Mouse (Mus musculus) bone marrow, adult 2 months (tissue): ENCODE measurements around the gene Zbtb37.

Source experiments
- CTCF ChIP-seq: fragments of 200-500 bp; IDR thresholded peaks from 2 replicates; pipeline ENCODE4 v1.5.1; 2011; ENCODE audit warnings: low read length, control low read depth; ENCODE audit not compliant: control insufficient read depth, insufficient read depth
- POLR2A ChIP-seq: fragments of 200-500 bp; IDR thresholded peaks from 2 replicates; pipeline ENCODE4 v1.6.1; 2011; ENCODE audit warnings: low read depth, mild to moderate bottlenecking, control low read depth, low read length, borderline replicate concordance; ENCODE audit not compliant: control insufficient read depth

GRCm38 (mm10) chr1:160963199-160963598, 71.5 kb downstream of the Zbtb37 start:
- TF ChIP-seq POLR2A (no peak), CTCF (no peak)
